Mouse (Mus musculus): ENCODE data around the gene Llgl2. TPM values are rescaled to one million over a fixed set of nuclear protein-coding genes. Genes with fewer than 3 reads are reported as not detected.

Llgl2 gene
- polyA plus RNA-seq, 1 experiment from 2014 or later, result 2.5 TPM

- H3K4me3 ChIP-seq (ENCODE audit: low read depth, low read length), result peak overlapping the region; percentile 90
- ATAC-seq (ENCODE audit: low FRiP score), result peak; percentile 55
- H3K4me1 ChIP-seq (ENCODE audit: control insufficient read depth, insufficient read depth, low read length), result peaks cover 41% of the 10 kb centered on the region
- DNase-seq (ENCODE audit: low spot score, missing footprints), result no peak
- H3K4me2 ChIP-seq, result peak overlapping the region; percentile 89
- H3K9me3 ChIP-seq (ENCODE audit: control insufficient read depth, low read length), result no peaks in the 10 kb centered on the region
- H3K9ac ChIP-seq (ENCODE audit: low read length), result peak overlapping the region; percentile 75
- no peaks in the 10 kb centered on the region for H3K36me3 ChIP-seq (ENCODE audit: control insufficient read depth, insufficient read depth, low read length)
- WGBS, result 6% methylated on average over 28 of the region's 28 CpGs
- H3K27ac ChIP-seq (ENCODE audit: low read depth, low read length), result peak overlapping the region; percentile 52; the same call in 1 of the 2 replicates
- H3K27me3 ChIP-seq (ENCODE audit: control insufficient read depth, insufficient read depth, low read length), result no peaks in the 10 kb centered on the region
Measured at GRCm38 (mm10) chr11:115812533-115813420, 11.1 kb upstream of the Llgl2 start.

- H3K36me3 ChIP-seq (ENCODE audit: control insufficient read depth, insufficient read depth, low read length), result no peaks in the 10 kb centered on the region
- H3K4me3 ChIP-seq (ENCODE audit: low read depth, low read length), result peak within 1 kb of the TSS; percentile 90
- no peaks in the 10 kb centered on the region for H3K27me3 ChIP-seq (ENCODE audit: control insufficient read depth, insufficient read depth, low read length)
- peak; percentile 91 for ATAC-seq (ENCODE audit: low FRiP score)
- no peaks in the 10 kb centered on the region for H3K9me3 ChIP-seq (ENCODE audit: control insufficient read depth, low read length)
- peak within 1 kb of the TSS; percentile 89 for H3K4me2 ChIP-seq
- H3K9ac ChIP-seq (ENCODE audit: low read length), result peak within 1 kb of the TSS; percentile 80
- WGBS, result under 1% methylated on average over 41 of the region's 44 CpGs
- peak within 1 kb of the TSS; percentile 52; the same call in 1 of the 2 replicates for H3K27ac ChIP-seq (ENCODE audit: low read depth, low read length)
- peak; percentile 99 for DNase-seq (ENCODE audit: low spot score, missing footprints)
- H3K4me1 ChIP-seq (ENCODE audit: control insufficient read depth, insufficient read depth, low read length), result peaks cover 38% of the 10 kb centered on the region
Measured at GRCm38 (mm10) chr11:115813507-115814296, 10.1 kb upstream of the Llgl2 start, which contains the start of gene Caskin2. Gene Caskin2, minus strand, starts transcription at chr11:115813639.

GRCm38 (mm10) chr11:115814605-115815450 is 9.0 kb upstream of the Llgl2 start, which contains the start of gene Tsen54:
Gene Tsen54, plus strand, starts transcription at chr11:115814724.
- DNase-seq (ENCODE audit: low spot score, missing footprints), result peak; percentile 100
- peak; percentile 54 for ATAC-seq (ENCODE audit: low FRiP score)
- Histone ChIP-seq H3K9me3 (ENCODE audit: control insufficient read depth, low read length) (no peaks in the 10 kb centered on the region), H3K36me3 (ENCODE audit: control insufficient read depth, insufficient read depth, low read length) (no peaks in the 10 kb centered on the region), H3K4me1 (ENCODE audit: control insufficient read depth, insufficient read depth, low read length) (peaks cover 29% of the 10 kb centered on the region), H3K4me2 (peak within 1 kb of the TSS; percentile 89), H3K27ac (ENCODE audit: low read depth, low read length) (peak within 1 kb of the TSS; percentile 59), H3K27me3 (ENCODE audit: control insufficient read depth, insufficient read depth, low read length) (no peaks in the 10 kb centered on the region), H3K4me3 (ENCODE audit: low read depth, low read length) (peak within 1 kb of the TSS; percentile 90), H3K9ac (ENCODE audit: low read length) (peak within 1 kb of the TSS; percentile 80)
- under 1% methylated on average over 84 of the region's 84 CpGs for WGBS

GRCm38 (mm10) chr11:115817331-115817730 is 6.5 kb upstream of the Llgl2 start:
- no peaks in the 10 kb centered on the region for H3K9me3 ChIP-seq (ENCODE audit: control insufficient read depth, low read length)
- H3K27ac ChIP-seq (ENCODE audit: low read depth, low read length), result no peak overlapping the region
- WGBS, result 91% methylated on average over 5 of the region's 5 CpGs
- no peaks in the 10 kb centered on the region for H3K27me3 ChIP-seq (ENCODE audit: control insufficient read depth, insufficient read depth, low read length)
- H3K9ac ChIP-seq (ENCODE audit: low read length), result no peak overlapping the region
- peaks cover 8% of the 10 kb centered on the region; the same call in 1 of the 2 replicates for H3K36me3 ChIP-seq (ENCODE audit: control insufficient read depth, insufficient read depth, low read length)
- ATAC-seq (ENCODE audit: low FRiP score) (no peak), DNase-seq (ENCODE audit: low spot score, missing footprints) (no peak)
- no peak overlapping the region for H3K4me2 ChIP-seq
- H3K4me1 ChIP-seq (ENCODE audit: control insufficient read depth, insufficient read depth, low read length), result peaks cover 17% of the 10 kb centered on the region
- H3K4me3 ChIP-seq (ENCODE audit: low read depth, low read length), result no peak overlapping the region

GRCm38 (mm10) chr11:115819915-115820623 is 3.8 kb upstream of the Llgl2 start:
- H3K4me3 ChIP-seq (ENCODE audit: low read depth, low read length), result no peak overlapping the region
- peaks cover 14% of the 10 kb centered on the region for H3K27me3 ChIP-seq (ENCODE audit: control insufficient read depth, insufficient read depth, low read length)
- ATAC-seq (ENCODE audit: low FRiP score), result no peak
- H3K4me1 ChIP-seq (ENCODE audit: control insufficient read depth, insufficient read depth, low read length), result peaks cover 15% of the 10 kb centered on the region
- H3K9me3 ChIP-seq (ENCODE audit: control insufficient read depth, low read length), result no peaks in the 10 kb centered on the region
- no peak overlapping the region for H3K27ac ChIP-seq (ENCODE audit: low read depth, low read length)
- no peak for DNase-seq (ENCODE audit: low spot score, missing footprints)
- H3K36me3 ChIP-seq (ENCODE audit: control insufficient read depth, insufficient read depth, low read length), result peaks cover 8% of the 10 kb centered on the region; the same call in 1 of the 2 replicates
- 93% methylated on average over 16 of the region's 16 CpGs for WGBS
- no peak overlapping the region for H3K4me2 ChIP-seq
- no peak overlapping the region for H3K9ac ChIP-seq (ENCODE audit: low read length)

- peaks cover 8% of the 10 kb centered on the region for H3K4me1 ChIP-seq (ENCODE audit: control insufficient read depth, insufficient read depth, low read length)
- DNase-seq (ENCODE audit: low spot score, missing footprints), result no peak
- 86% methylated on average over 4 of the region's 4 CpGs for WGBS
- no peak overlapping the region for H3K4me3 ChIP-seq (ENCODE audit: low read depth, low read length)
- peaks cover 8% of the 10 kb centered on the region; the same call in 1 of the 2 replicates for H3K36me3 ChIP-seq (ENCODE audit: control insufficient read depth, insufficient read depth, low read length)
- no peak overlapping the region for H3K4me2 ChIP-seq
- no peak overlapping the region for H3K27ac ChIP-seq (ENCODE audit: low read depth, low read length)
- H3K9me3 ChIP-seq (ENCODE audit: control insufficient read depth, low read length), result no peaks in the 10 kb centered on the region
- H3K9ac ChIP-seq (ENCODE audit: low read length), result no peak overlapping the region
- no peak for ATAC-seq (ENCODE audit: low FRiP score)
- peaks cover 24% of the 10 kb centered on the region for H3K27me3 ChIP-seq (ENCODE audit: control insufficient read depth, insufficient read depth, low read length)
Measured at GRCm38 (mm10) chr11:115821001-115821400, 2.8 kb upstream of the Llgl2 start.

- Histone ChIP-seq H3K4me1 (ENCODE audit: control insufficient read depth, insufficient read depth, low read length) (peaks cover 8% of the 10 kb centered on the region), H3K4me2 (peak overlapping the region; percentile 84; the same call in 1 of the 2 replicates), H3K36me3 (ENCODE audit: control insufficient read depth, insufficient read depth, low read length) (peaks cover 8% of the 10 kb centered on the region; the same call in 1 of the 2 replicates), H3K9ac (ENCODE audit: low read length) (no peak overlapping the region), H3K27ac (ENCODE audit: low read depth, low read length) (no peak overlapping the region), H3K9me3 (ENCODE audit: control insufficient read depth, low read length) (no peaks in the 10 kb centered on the region), H3K4me3 (ENCODE audit: low read depth, low read length) (peak overlapping the region; percentile 58), H3K27me3 (ENCODE audit: control insufficient read depth, insufficient read depth, low read length) (peaks cover 28% of the 10 kb centered on the region)
- ATAC-seq (ENCODE audit: low FRiP score), result no peak
- DNase-seq (ENCODE audit: low spot score, missing footprints), result no peak
- 16% methylated on average over 11 of the region's 11 CpGs for WGBS
Measured at GRCm38 (mm10) chr11:115824813-115825212, 964 bp downstream of the Llgl2 start.

GRCm38 (mm10) chr11:115826487-115826886 is 2.6 kb downstream of the Llgl2 start:
- Histone ChIP-seq H3K27me3 (ENCODE audit: control insufficient read depth, insufficient read depth, low read length) (peaks cover 29% of the 10 kb centered on the region), H3K36me3 (ENCODE audit: control insufficient read depth, insufficient read depth, low read length) (no peaks in the 10 kb centered on the region)
- WGBS, result 51% methylated on average over 5 of the region's 5 CpGs

More at GRCm38 (mm10) chr11:115826487-115826886, 2.6 kb downstream of the Llgl2 start:
- Histone ChIP-seq H3K9ac (ENCODE audit: low read length) (no peak overlapping the region), H3K9me3 (ENCODE audit: control insufficient read depth, low read length) (no peaks in the 10 kb centered on the region), H3K4me3 (ENCODE audit: low read depth, low read length) (no peak overlapping the region), H3K4me2 (no peak overlapping the region), H3K27ac (ENCODE audit: low read depth, low read length) (no peak overlapping the region), H3K4me1 (ENCODE audit: control insufficient read depth, insufficient read depth, low read length) (peaks cover 8% of the 10 kb centered on the region)
- no peak for ATAC-seq (ENCODE audit: low FRiP score)
- no peak for DNase-seq (ENCODE audit: low spot score, missing footprints)

Data from midbrain, embryonic 11.5 days (tissue).